Mouse (Mus musculus): Measurements from ENCODE around the gene Scmh1.

GRCm38 (mm10) chr4:120369861-120370366 lies 35.2 kb upstream of the Scmh1 start:
- no peak for TF ChIP-seq CTCF (IDR thresholded peaks at IDR 0.05; ENCODE audit: low read depth)
- TF ChIP-seq EP300 (optimal IDR thresholded peaks at IDR 0.05): no peak
